ENCODE assay signal across 25 mouse cellular contexts in the genomic region with DNA sequence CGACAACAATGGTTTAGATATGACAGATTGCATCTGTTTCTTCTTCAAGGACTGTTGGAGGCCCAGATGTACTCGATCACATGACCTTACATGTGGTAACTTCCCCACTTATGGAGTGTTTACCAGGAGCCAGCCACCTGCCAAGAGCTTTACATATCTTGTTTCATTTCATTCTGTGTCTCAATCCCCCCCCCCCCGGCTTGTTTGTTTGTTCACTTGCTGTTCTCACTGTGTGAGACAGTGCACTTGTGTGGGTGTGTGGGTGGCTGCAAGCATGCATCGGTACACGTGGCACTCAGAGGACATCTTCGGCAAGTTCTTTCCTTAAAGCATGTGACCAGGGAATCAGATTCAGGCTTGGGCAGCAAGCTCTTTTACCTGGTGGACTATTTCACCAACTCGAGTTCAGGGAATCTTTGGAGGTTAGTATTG. TPM values are rescaled to one million over a fixed set of nuclear protein-coding genes. Genes with fewer than 3 reads are reported as not detected.
DNase-seq lines count a peak whose midpoint lies in the region; ATAC-seq lines count a peak whose summit lies in the region.
"Had no signal": no experiment of that assay in that cellular context is flagged by ENCODE, and none has a peak within 500 bp of the region (broad histone marks: within the 10 kb centered on the region; RNA-seq: fewer than 3 reads in every experiment).

No protein-coding gene starts in this region.

- H3K36me3 ChIP-seq in liver, embryonic 16.5 days (ENCODE audit: control insufficient read depth, insufficient read depth): peaks cover 5% of the 10 kb centered on the region; the same call in 1 of the 2 replicates
- H3K36me3 ChIP-seq in kidney, embryonic 15.5 days: peaks cover 6% of the 10 kb centered on the region; the same call in 1 of the 2 replicates
- H3K36me3 ChIP-seq: hindbrain, embryonic 15.5 days; intestine, embryonic 15.5 days; neural tube, embryonic 12.5 days had no signal

- no peak for ATAC-seq in liver, embryonic 16.5 days (ENCODE audit: low read depth)
- no peak for ATAC-seq in kidney, embryonic 15.5 days (replicated peaks; ENCODE audit: low FRiP score)
- ATAC-seq: forebrain, embryonic 14.5 days; intestine, embryonic 15.5 days; midbrain, embryonic 13.5 days had no signal

- H3K9ac ChIP-seq in liver, embryonic 16.5 days (ENCODE audit: low read depth, low read length): no peak overlapping the region
- no peak overlapping the region for H3K9ac ChIP-seq in kidney, embryonic 15.5 days
- H3K9ac ChIP-seq: hindbrain, embryonic 15.5 days; intestine, embryonic 15.5 days; limb, embryonic 15.5 days; midbrain, embryonic 13.5 days; neural tube, embryonic 12.5 days had no signal

- peaks cover 75% of the 10 kb centered on the region for H3K4me1 ChIP-seq in liver, embryonic 16.5 days (ENCODE audit: control insufficient read depth, low read depth, low read length)
- peaks cover 37% of the 10 kb centered on the region for H3K4me1 ChIP-seq in kidney, embryonic 15.5 days

- peak overlapping the region; percentile 20; the same call in 1 of the 2 replicates for H3K27ac ChIP-seq in liver, embryonic 16.5 days (ENCODE audit: low read length)
- H3K27ac ChIP-seq in kidney, embryonic 15.5 days: no peak overlapping the region
- H3K27ac ChIP-seq: heart, embryonic 10.5 days; hindbrain, embryonic 15.5 days; intestine, embryonic 15.5 days; limb, embryonic 15.5 days; midbrain, embryonic 13.5 days; neural tube, embryonic 12.5 days had no signal

- no peak for DNase-seq in liver
- peak; percentile 86 for DNase-seq in A20 (ENCODE audit: low read depth, low spot score)
- DNase-seq in induced T-regulatory cell, adult 2 months (ENCODE audit: low read depth): peak; percentile 58
- DNase-seq in thymus, postnatal 0 days (ENCODE audit: low spot score): peak; percentile 75
- DNase-seq in layer of hippocampus, adult 11-12 months (ENCODE audit: low spot score): no peak
- no peak for DNase-seq in frontal cortex, postnatal 36 days (ENCODE audit: low spot score in 2 of 2)
- DNase-seq: adrenal gland, postnatal 14 days; B cell, adult 2 months; cerebellum, adult 9-10 months; gastrocnemius, postnatal 10 days; kidney, adult 9 months; kidney, postnatal 25 days; left cerebral cortex, postnatal 4 days; right cerebral cortex, postnatal 25 days had no signal

- H3K4me2 ChIP-seq in liver, embryonic 16.5 days (ENCODE audit: low read depth, low read length): no peak overlapping the region
- H3K4me2 ChIP-seq in kidney, embryonic 15.5 days: no peak overlapping the region
- H3K4me2 ChIP-seq: hindbrain, embryonic 15.5 days; intestine, embryonic 15.5 days; limb, embryonic 15.5 days; midbrain, embryonic 13.5 days; neural tube, embryonic 12.5 days had no signal

- no peaks in the 10 kb centered on the region for H3K27me3 ChIP-seq in liver, embryonic 16.5 days (ENCODE audit: control insufficient read depth, insufficient read depth, low read depth, low read length)
- no peaks in the 10 kb centered on the region for H3K27me3 ChIP-seq in kidney, embryonic 15.5 days
- H3K27me3 ChIP-seq: hindbrain, embryonic 15.5 days; intestine, embryonic 15.5 days; limb, embryonic 15.5 days; megakaryocyte, embryonic 14.5 days; midbrain, embryonic 13.5 days; neural tube, embryonic 12.5 days had no signal

- no peak overlapping the region for H3K4me3 ChIP-seq in liver, embryonic 16.5 days (ENCODE audit: low read depth, low read length)
- no peak overlapping the region for H3K4me3 ChIP-seq in kidney, embryonic 15.5 days (replicated peaks)
- H3K4me3 ChIP-seq: heart, embryonic 10.5 days; hindbrain, embryonic 15.5 days; intestine, embryonic 15.5 days; limb, embryonic 15.5 days; megakaryocyte, embryonic 14.5 days; midbrain, embryonic 13.5 days; neural tube, embryonic 12.5 days had no signal

- WGBS in liver, embryonic 16.5 days (ENCODE audit: insufficient replicate concordance): 64% methylated on average over 7 of the region's 7 CpGs
- 77% methylated on average over 7 of the region's 7 CpGs for WGBS in kidney, embryonic 15.5 days

- no peaks in the 10 kb centered on the region for H3K9me3 ChIP-seq in liver, embryonic 16.5 days (replicated peaks; ENCODE audit: control insufficient read depth, low read length)
- no peaks in the 10 kb centered on the region for H3K9me3 ChIP-seq in kidney, embryonic 15.5 days (replicated peaks)
- H3K9me3 ChIP-seq: heart, embryonic 10.5 days; hindbrain, embryonic 15.5 days; intestine, embryonic 15.5 days; limb, embryonic 15.5 days; megakaryocyte, embryonic 14.5 days; midbrain, embryonic 13.5 days; neural tube, embryonic 12.5 days had no signal

RNA-seq across cellular contexts. Expression of gene Wdr81, which starts 1.9 kb away (rescaled TPM):
- 22.6 and 24.9 TPM in 2 replicates for polyA plus RNA-seq in liver, embryonic 16.5 days (2015; fragmentation: Nextera tagmentation; extraction: Ambion mirVana)
- polyA plus RNA-seq in thymus, postnatal 0 days (2015; fragmentation: Nextera tagmentation; extraction: Ambion mirVana): 5.7 and 5.9 TPM in 2 replicates
- polyA plus RNA-seq in kidney, embryonic 15.5 days (2015; fragmentation: Nextera tagmentation; extraction: Ambion mirVana): 5.0 and 6.2 TPM in 2 replicates

RNA-seq across cellular contexts. Expression of gene Tlcd2, which starts 5.1 kb away (rescaled TPM):
- 19.6 and 20.4 TPM in 2 replicates for polyA plus RNA-seq in liver, embryonic 16.5 days (2015; fragmentation: Nextera tagmentation; extraction: Ambion mirVana)
- polyA plus RNA-seq in thymus, postnatal 0 days (2015; fragmentation: Nextera tagmentation; extraction: Ambion mirVana): 9.7 and 13.8 TPM in 2 replicates
- 22.6 and 24.5 TPM in 2 replicates for polyA plus RNA-seq in kidney, embryonic 15.5 days (2015; fragmentation: Nextera tagmentation; extraction: Ambion mirVana)

RNA-seq across cellular contexts. Expression of gene Serpinf2, which starts 17.1 kb away (rescaled TPM):
- polyA plus RNA-seq in liver, embryonic 16.5 days (2015; fragmentation: Nextera tagmentation; extraction: Ambion mirVana): 753 and 817 TPM in 2 replicates
- polyA plus RNA-seq in thymus, postnatal 0 days (2015; fragmentation: Nextera tagmentation; extraction: Ambion mirVana): 0.10 TPM in 1 of 2 replicates, not detected in the other
- polyA plus RNA-seq in kidney, embryonic 15.5 days (2015; fragmentation: Nextera tagmentation; extraction: Ambion mirVana): 35.4 and 47.2 TPM in 2 replicates
- polyA plus RNA-seq: embryonic facial prominence, embryonic 14.5 days; forebrain, embryonic 14.5 days had no signal

RNA-seq across cellular contexts. Expression of gene Prpf8, which starts 30.2 kb away (rescaled TPM):
- 24.1 and 25.3 TPM in 2 replicates for polyA plus RNA-seq in liver, embryonic 16.5 days (2015; fragmentation: Nextera tagmentation; extraction: Ambion mirVana)
- 39.2 and 40.0 TPM in 2 replicates for polyA plus RNA-seq in thymus, postnatal 0 days (2015; fragmentation: Nextera tagmentation; extraction: Ambion mirVana)
- 54.6 and 61.7 TPM in 2 replicates for polyA plus RNA-seq in kidney, embryonic 15.5 days (2015; fragmentation: Nextera tagmentation; extraction: Ambion mirVana)

RNA-seq across cellular contexts. Expression of gene Serpinf1, which starts 34.0 kb away (rescaled TPM):
- 363 and 402 TPM in 2 replicates for polyA plus RNA-seq in liver, embryonic 16.5 days (2015; fragmentation: Nextera tagmentation; extraction: Ambion mirVana)
- 44.9 and 47.7 TPM in 2 replicates for polyA plus RNA-seq in thymus, postnatal 0 days (2015; fragmentation: Nextera tagmentation; extraction: Ambion mirVana)
- polyA plus RNA-seq in kidney, embryonic 15.5 days (2015; fragmentation: Nextera tagmentation; extraction: Ambion mirVana): 129 and 140 TPM in 2 replicates

Comparison
In these comparisons a context has a peak if more than half of its experiments do, and no peak if none do; other contexts are left out.
1. DNase-seq: peak in A20 (single experiment), induced T-regulatory cell, adult 2 months (single experiment) and thymus, postnatal 0 days (single experiment); none in liver (single experiment), layer of hippocampus, adult 11-12 months (single experiment) and frontal cortex, postnatal 36 days (0 of 2).
2. RNA of gene Serpinf2, which starts 17.1 kb away (polyA plus RNA-seq): 753 to 817 TPM in liver, embryonic 16.5 days and 35.4 to 47.2 TPM in kidney, embryonic 15.5 days; 0.10 TPM in thymus, postnatal 0 days; every median in the first group is over 10 times any median in the second.